Mouse (Mus musculus) kidney, postnatal 0 days (tissue): ENCODE measurements around the gene Ptma. TPM values are rescaled to one million over a fixed set of nuclear protein-coding genes. Genes with fewer than 3 reads are reported as not detected.

ENCODE experiments used
- ATAC-seq: fragments of 200-750 bp; cut with Nextera tagmentation; replicated peaks from 2 replicates; pipeline ENCODE4 v1.8.0; 2017; ENCODE audit warnings: low read depth, moderate number of reproducible peaks, moderate TSS enrichment, moderate library complexity; ENCODE audit not compliant: low FRiP score
- DNase-seq: peaks from one replicate; pipeline ENCODE4 v3.0.0-alpha.2; 2016; ENCODE audit warnings: low spot score
- H3K27ac ChIP-seq: fragments of 300-500 bp; sonication (generic); 2 replicates; pipeline ENCODE4 v1.5.1; 2014; ENCODE audit warnings: mild to moderate bottlenecking
- H3K27me3 ChIP-seq: fragments of 300-500 bp; sonication (generic); 2 replicates; pipeline ENCODE4 v1.6.1; 2014; ENCODE audit warnings: low read length, mixed read lengths; ENCODE audit not compliant: insufficient read depth
- H3K36me3 ChIP-seq: fragments of 300-500 bp; sonication (generic); 2 replicates; pipeline ENCODE4 v1.6.1; 2014; ENCODE audit warnings: low read length, mixed read lengths; ENCODE audit not compliant: insufficient read depth
- H3K4me1 ChIP-seq: fragments of 300-500 bp; sonication (generic); replicated peaks from 2 replicates; pipeline ENCODE4 v1.6.1; 2014; ENCODE audit warnings: antibody characterized with exemption, low read length, mixed read lengths; ENCODE audit not compliant: insufficient read depth
- H3K4me2 ChIP-seq: fragments of 300-500 bp; sonication (generic); 2 replicates; pipeline ENCODE4 v1.6.1; 2014; ENCODE audit warnings: mild to moderate bottlenecking, low read length, moderate library complexity, mixed read lengths
- H3K4me3 ChIP-seq: fragments of 300-500 bp; sonication (generic); replicated peaks from 2 replicates; pipeline ENCODE4 v1.5.1; 2014; ENCODE audit warnings: low read depth, low read length
- H3K9ac ChIP-seq: fragments of 300-500 bp; sonication (generic); 2 replicates; pipeline ENCODE4 v1.6.1; 2014; ENCODE audit warnings: low read depth, low read length
- H3K9me3 ChIP-seq: fragments of 300-500 bp; sonication (generic); replicated peaks from 2 replicates; pipeline ENCODE4 v1.6.1; 2016; ENCODE audit warnings: low read length, inconsistent platforms, mixed read lengths
- CTCF ChIP-seq: IDR thresholded peaks from 2 replicates; pipeline ENCODE4 v1.5.1; 2016; ENCODE audit warnings: antibody characterized with exemption, low read depth, mild to moderate bottlenecking, moderate library complexity
- WGBS: fragments of 180-500 bp; shearing (Covaris S2); extraction: QIAGEN DNeasy Blood & Tissue Kit; methylation state at CpG from one replicate; pipeline ENCODE4 v1.1.7; 2014; 5-methylcytosine and 5-hydroxymethylcytosine counted together
- polyA plus RNA-seq: library from polyadenylated mRNA; unstranded; fragments of >200 nt; fragmentation: Nextera tagmentation; extraction: Ambion mirVana; gene quantifications from 2 replicates; pipeline ENCODE4 v1.2.1, GENCODE M21; 2015

Ptma gene
- polyA plus RNA-seq: 2,429 and 2,697 TPM in 2 replicates

- peak within 1 kb of the TSS; percentile 89 for H3K4me3 ChIP-seq
- peak within 1 kb of the TSS; percentile 83 for H3K4me2 ChIP-seq
- H3K9me3 ChIP-seq: no peaks in the 10 kb centered on the region
- no peaks in the 10 kb centered on the region for H3K27me3 ChIP-seq
- 0 out of 2 replicates have a peak, but pooled peaks have one; percentile 1 for TF ChIP-seq CTCF
- under 1% methylated on average over 53 of the region's 63 CpGs for WGBS
- ATAC-seq (peak; percentile 91), DNase-seq (peak; percentile 99)
- H3K27ac ChIP-seq: peak within 1 kb of the TSS; percentile 100
- H3K36me3 ChIP-seq: peaks cover 12% of the 10 kb centered on the region
- H3K9ac ChIP-seq: peak within 1 kb of the TSS; percentile 99
- peaks cover 14% of the 10 kb centered on the region for H3K4me1 ChIP-seq
Observed at GRCm38 (mm10) chr1:86526116-86526788, at the start of gene Ptma. Gene Ptma (plus strand): TSS chr1:86526726.

- Histone ChIP-seq H3K4me1 (peaks cover 11% of the 10 kb centered on the region), H3K4me2 (no peak overlapping the region), H3K9ac (no peak overlapping the region), H3K4me3 (no peak overlapping the region), H3K36me3 (no peaks in the 10 kb centered on the region), H3K9me3 (no peaks in the 10 kb centered on the region), H3K27me3 (no peaks in the 10 kb centered on the region), H3K27ac (no peak overlapping the region)
- TF ChIP-seq CTCF: no peak
- 90% methylated on average over 5 of the region's 5 CpGs for WGBS
- ATAC-seq (no peak), DNase-seq (no peak)
Observed at GRCm38 (mm10) chr1:86477738-86478285, 48.7 kb upstream of the Ptma start.

- Histone ChIP-seq H3K4me3 (no peak overlapping the region), H3K9me3 (no peaks in the 10 kb centered on the region), H3K27ac (peak overlapping the region; percentile 42; the same call in 1 of the 2 replicates), H3K9ac (no peak overlapping the region), H3K36me3 (no peaks in the 10 kb centered on the region), H3K27me3 (no peaks in the 10 kb centered on the region), H3K4me1 (peaks cover 9% of the 10 kb centered on the region; the same call in 1 of the 2 replicates), H3K4me2 (no peak overlapping the region)
- DNase-seq (peak; percentile 70), ATAC-seq (peak; percentile 82)
- 43% methylated on average over 8 of the region's 8 CpGs for WGBS
- no peak for TF ChIP-seq CTCF
Observed at GRCm38 (mm10) chr1:86479099-86479825, 47.3 kb upstream of the Ptma start.

GRCm38 (mm10) chr1:86480288-86480687 is 46.2 kb upstream of the Ptma start:
- H3K27ac ChIP-seq: no peak overlapping the region

GRCm38 (mm10) chr1:86480735-86481447 is 45.6 kb upstream of the Ptma start:
- H3K27me3 ChIP-seq: no peaks in the 10 kb centered on the region
- no peaks in the 10 kb centered on the region for H3K36me3 ChIP-seq
- no peak overlapping the region for H3K4me2 ChIP-seq
- H3K4me1 ChIP-seq: peaks cover 9% of the 10 kb centered on the region; the same call in 1 of the 2 replicates
- H3K9me3 ChIP-seq: no peaks in the 10 kb centered on the region
- no peak overlapping the region for H3K9ac ChIP-seq
- ATAC-seq: no peak
- peak overlapping the region; percentile 72 for H3K27ac ChIP-seq
- TF ChIP-seq CTCF: no peak
- no peak overlapping the region for H3K4me3 ChIP-seq
- DNase-seq: no peak
- WGBS: 41% methylated on average over 8 of the region's 8 CpGs

More at GRCm38 (mm10) chr1:86480288-86480687, 46.2 kb upstream of the Ptma start:
- no peak for TF ChIP-seq CTCF
- Histone ChIP-seq H3K4me2 (no peak overlapping the region), H3K27me3 (no peaks in the 10 kb centered on the region), H3K4me3 (no peak overlapping the region), H3K9me3 (no peaks in the 10 kb centered on the region), H3K4me1 (peaks cover 9% of the 10 kb centered on the region; the same call in 1 of the 2 replicates), H3K36me3 (no peaks in the 10 kb centered on the region), H3K9ac (no peak overlapping the region)
- DNase-seq: no peak
- ATAC-seq: no peak
- WGBS: 77% methylated on average over 6 of the region's 6 CpGs

GRCm38 (mm10) chr1:86481468-86481867 is 45.1 kb upstream of the Ptma start:
- 30% methylated on average over 7 of the region's 7 CpGs for WGBS
- Histone ChIP-seq H3K9me3 (no peaks in the 10 kb centered on the region), H3K27ac (peak overlapping the region; percentile 72), H3K27me3 (no peaks in the 10 kb centered on the region), H3K4me1 (peaks cover 9% of the 10 kb centered on the region; the same call in 1 of the 2 replicates), H3K4me3 (no peak overlapping the region), H3K36me3 (no peaks in the 10 kb centered on the region), H3K4me2 (no peak overlapping the region), H3K9ac (no peak overlapping the region)
- DNase-seq (peak; percentile 80), ATAC-seq (peak; percentile 76)
- TF ChIP-seq CTCF: no peak
